Mouse (Mus musculus) brown adipose tissue, adult 24 weeks (tissue): ENCODE data around the gene Ttc3. TPM values are rescaled to one million over a fixed set of nuclear protein-coding genes. Genes with fewer than 3 reads are reported as not detected.
"Not testable (repeated sequence)": the region's sequence is repeated elsewhere in the genome, so short reads cannot be mapped to it uniquely, and the experiment has no call there.

Source experiments
- H3K27ac ChIP-seq: fragments of 200-500 bp; replicated peaks from 2 replicates; pipeline ENCODE4 v1.5.1; 2012; ENCODE audit warnings: low read depth, mild to moderate bottlenecking, low read length
- H3K4me1 ChIP-seq: fragments of 200-500 bp; 2 replicates; pipeline ENCODE4 v1.6.1; 2012; ENCODE audit warnings: low read length, mixed read lengths; ENCODE audit not compliant: control insufficient read depth, insufficient read depth, insufficient read length
- H3K4me3 ChIP-seq: fragments of 200-500 bp; 2 replicates; pipeline ENCODE4 v1.5.1; 2012; ENCODE audit warnings: low read depth, mild to moderate bottlenecking, low read length, moderate library complexity; ENCODE audit not compliant: insufficient read depth
- polyA plus RNA-seq: library from polyadenylated mRNA; stranded (reverse); fragments of >200 nt; gene quantifications from 2 replicates; pipeline ENCODE4 v1.2.4, GENCODE M21; 2012; ENCODE audit not compliant: missing spikeins, insufficient read depth, insufficient read length

Gene Ttc3
- polyA plus RNA-seq, 1 experiment = 18.5 TPM

DNA sequence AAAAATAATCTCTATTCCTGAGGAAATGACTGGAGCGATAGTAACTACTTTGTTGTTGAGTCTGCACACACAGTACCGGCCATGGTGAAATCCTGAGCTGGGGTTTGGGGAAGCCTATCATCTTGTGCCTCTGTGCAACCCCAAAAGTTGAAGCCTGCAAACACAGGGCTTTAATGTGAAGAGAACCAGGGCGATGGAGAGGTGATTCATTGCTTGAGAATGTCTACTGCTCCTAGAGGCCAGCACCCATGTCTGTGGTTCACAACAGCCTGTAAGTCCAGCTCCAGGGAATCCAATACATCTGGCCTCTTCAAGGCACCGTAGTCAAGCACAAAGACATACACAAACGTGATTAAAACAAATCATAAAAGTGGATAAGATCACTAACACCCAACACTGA is 116.9 kb downstream of the Ttc3 start:
- no peak overlapping the region for H3K27ac ChIP-seq
- H3K4me1 ChIP-seq = no peaks in the 10 kb centered on the region
- no peak overlapping the region for H3K4me3 ChIP-seq

DNA sequence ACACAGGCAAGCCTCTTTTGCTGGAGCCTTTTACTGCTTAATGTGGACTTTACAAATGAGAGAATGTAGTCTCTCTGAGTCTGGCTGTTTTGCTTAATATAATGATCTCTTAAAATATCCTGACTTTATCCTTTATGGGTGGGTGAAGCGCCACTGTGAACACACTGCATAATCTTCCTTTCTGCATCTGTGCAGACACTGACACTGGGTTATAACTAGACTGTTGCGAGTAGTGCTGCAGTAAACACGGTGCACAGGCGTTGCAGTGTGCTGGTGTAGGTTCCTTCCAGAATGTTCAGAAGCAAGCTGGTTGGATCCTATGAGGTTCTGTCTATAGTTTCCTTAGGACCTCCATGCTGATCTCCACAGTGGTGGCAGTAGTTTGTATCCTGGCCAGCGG is 118.9 kb downstream of the Ttc3 start:
- no peaks in the 10 kb centered on the region for H3K4me1 ChIP-seq
- H3K4me3 ChIP-seq = no peak overlapping the region
- H3K27ac ChIP-seq = no peak overlapping the region

DNA sequence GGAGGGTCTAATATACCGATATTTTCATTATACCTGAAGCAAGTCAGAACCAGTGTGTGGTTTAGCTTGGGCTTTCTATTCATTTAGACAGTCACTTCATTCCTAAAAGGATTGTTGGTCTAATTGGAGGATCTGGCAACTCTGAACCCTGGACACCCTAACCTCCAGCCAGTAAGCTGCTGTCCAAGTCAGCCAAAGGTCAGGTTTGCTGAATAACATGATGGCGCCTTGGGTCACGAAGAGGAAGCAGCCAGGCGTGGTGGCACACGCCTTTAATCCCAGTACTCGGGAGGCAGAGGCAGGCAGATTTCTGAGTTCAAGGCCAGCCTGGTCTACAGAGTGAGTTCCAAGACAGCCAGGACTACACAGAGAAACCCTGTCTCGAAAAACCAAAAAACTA is 126.8 kb downstream of the Ttc3 start:
- not testable (repeated sequence) for H3K4me3 ChIP-seq, H3K4me1 ChIP-seq
- peak overlapping the region; percentile 56; the same call in 1 of the 2 replicates for H3K27ac ChIP-seq

DNA sequence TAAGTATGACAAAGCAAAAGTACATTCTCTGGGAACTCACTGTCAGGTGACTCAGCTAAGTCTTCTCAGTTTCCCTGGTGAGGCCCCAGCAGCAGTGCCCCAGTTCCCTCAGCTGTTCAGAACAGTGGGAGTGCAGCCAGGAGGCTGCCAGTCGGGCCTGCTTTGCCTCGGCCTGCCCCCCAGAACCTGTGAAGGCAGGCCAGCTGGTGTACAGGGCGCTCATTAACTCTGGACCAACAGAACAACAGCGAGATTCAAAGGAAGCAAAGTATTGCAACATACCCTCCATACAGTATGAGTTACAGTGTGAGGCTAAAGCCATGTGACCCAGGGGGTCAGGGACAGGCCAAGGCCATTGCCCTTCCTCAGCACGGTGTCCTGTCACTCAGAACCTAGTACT is 127.5 kb downstream of the Ttc3 start:
- Histone ChIP-seq H3K4me1 (no peaks in the 10 kb centered on the region), H3K4me3 (no peak overlapping the region), H3K27ac (peak overlapping the region; percentile 45)

DNA sequence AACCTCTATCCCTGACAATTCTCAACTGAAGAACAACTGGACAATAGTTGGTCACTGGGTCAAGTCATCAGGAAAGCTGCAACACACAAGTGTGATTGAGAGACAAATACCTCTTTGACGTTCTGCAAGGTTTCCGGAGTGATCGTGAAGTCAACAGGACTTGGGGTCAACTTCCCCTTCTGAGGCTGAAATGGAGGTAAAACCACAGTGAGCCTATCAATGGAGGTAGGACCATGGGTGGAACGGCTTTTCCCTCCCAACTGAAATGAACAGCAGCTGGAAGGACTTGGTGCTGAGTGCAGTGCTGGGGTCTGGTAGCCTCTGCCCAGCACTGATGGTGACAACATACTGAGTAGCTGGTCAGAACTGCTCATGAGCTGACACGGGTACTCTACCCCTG is 133.8 kb downstream of the Ttc3 start:
- H3K4me3 ChIP-seq = no peak overlapping the region
- no peaks in the 10 kb centered on the region for H3K4me1 ChIP-seq
- no peak overlapping the region for H3K27ac ChIP-seq

DNA sequence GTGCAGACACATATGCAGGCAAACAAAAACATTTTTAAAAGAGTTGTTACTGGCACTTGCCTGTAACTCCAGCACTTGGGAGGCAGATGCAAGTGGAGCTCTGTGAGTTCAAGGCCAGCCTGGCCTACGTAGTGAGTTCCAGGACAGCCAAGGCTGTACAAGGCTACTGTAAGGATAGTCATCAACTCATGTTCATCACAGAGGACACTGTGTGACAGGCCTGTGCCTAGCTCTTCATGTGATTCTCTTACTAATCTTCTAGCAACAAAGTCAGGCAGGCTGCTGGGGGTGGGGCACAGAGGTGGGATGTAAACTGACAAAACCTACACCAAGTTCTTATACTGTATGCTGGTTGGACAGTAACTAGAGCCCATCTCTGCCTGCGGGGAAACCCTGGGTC is 136.7 kb downstream of the Ttc3 start:
- H3K4me3 ChIP-seq = no peak overlapping the region
- H3K4me1 ChIP-seq = no peaks in the 10 kb centered on the region
- no peak overlapping the region for H3K27ac ChIP-seq

DNA sequence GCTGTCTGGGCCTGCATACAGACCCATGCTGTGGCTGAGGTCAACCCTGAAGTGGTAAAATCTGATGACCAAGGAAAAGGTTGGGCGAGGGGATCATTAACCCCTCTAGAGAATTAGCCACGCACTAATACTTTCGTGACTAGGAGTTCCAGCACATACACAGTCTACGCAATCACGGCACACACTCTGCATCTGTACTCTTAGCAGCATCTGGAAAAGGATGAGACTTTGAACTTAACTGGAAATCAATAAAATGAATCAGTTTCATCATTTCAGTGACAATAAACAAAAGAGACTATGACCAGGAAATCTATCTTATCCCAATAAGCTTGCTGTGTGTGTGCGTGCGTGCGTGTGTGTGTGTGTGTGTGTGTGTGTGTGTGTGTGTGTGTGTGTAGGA is 138.4 kb downstream of the Ttc3 start:
- no peak overlapping the region for H3K27ac ChIP-seq
- H3K4me1 ChIP-seq = no peaks in the 10 kb centered on the region
- H3K4me3 ChIP-seq = no peak overlapping the region

DNA sequence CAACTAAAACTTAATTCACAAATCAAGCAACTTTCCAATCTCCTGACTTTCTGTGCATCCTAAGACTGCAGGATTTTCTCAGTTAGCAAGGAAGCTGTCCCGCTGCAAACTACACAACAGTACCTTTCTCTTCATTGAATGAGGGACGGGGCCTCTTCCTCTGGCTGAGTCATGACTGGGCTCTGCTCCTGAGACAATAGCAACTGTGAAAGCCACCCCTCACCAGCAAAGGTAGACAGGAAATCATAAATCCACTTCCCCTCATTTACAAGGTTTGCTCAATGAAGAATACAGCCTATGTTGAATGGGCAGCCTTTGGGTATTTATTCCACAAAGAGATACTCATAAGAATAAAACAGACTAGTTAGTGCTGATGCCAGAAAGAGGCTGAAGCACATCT is 139.6 kb downstream of the Ttc3 start:
- no peak overlapping the region for H3K27ac ChIP-seq
- no peak overlapping the region for H3K4me3 ChIP-seq
- H3K4me1 ChIP-seq = no peaks in the 10 kb centered on the region

DNA sequence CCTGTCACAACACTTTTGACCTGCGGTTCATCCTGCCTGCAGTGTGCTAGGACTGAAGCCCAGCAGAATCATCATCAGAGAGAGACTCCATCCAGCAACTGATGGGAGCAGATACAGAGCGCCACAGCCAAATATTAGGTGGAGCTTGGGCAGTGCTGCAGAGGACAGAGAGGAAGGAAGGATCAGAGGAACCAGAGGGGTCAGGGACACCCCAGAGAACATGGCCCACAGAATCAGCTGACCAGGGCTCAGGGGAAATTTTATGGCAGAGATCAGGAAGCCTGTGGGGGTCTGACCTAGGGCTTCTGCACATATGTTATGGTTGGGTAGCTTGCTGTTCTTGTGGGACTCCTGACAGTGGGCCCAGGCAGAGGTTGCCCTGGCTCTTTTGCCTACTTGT is 147.2 kb downstream of the Ttc3 start:
- Histone ChIP-seq H3K4me3 (no peak overlapping the region), H3K27ac (0 out of 2 replicates have a peak overlapping the region, but pooled peaks have one; percentile 19), H3K4me1 (peaks cover 12% of the 10 kb centered on the region; the same call in 1 of the 2 replicates)

Other genes with a start within 250 kb of the Ttc3 start
- gene Hlcs, start 57.0 kb upstream of the Ttc3 start, polyA plus RNA-seq = 3.7 and 6.6 TPM in 2 replicates
- gene Ripply3, start 42.2 kb upstream of the Ttc3 start, polyA plus RNA-seq = 1.3 and 2.5 TPM in 2 replicates
- 88.8 and 109 TPM in 2 replicates for gene Pigp, start 1.2 kb downstream of the Ttc3 start, polyA plus RNA-seq
- gene Vps26c, start 156.2 kb downstream of the Ttc3 start, polyA plus RNA-seq = 12.1 and 19.1 TPM in 2 replicates
- 16.0 and 18.9 TPM in 2 replicates for gene Dyrk1a, start 199.4 kb downstream of the Ttc3 start, polyA plus RNA-seq